Mouse (Mus musculus): ENCODE measurements around the gene Clca3a2. TPM values are rescaled to one million over a fixed set of nuclear protein-coding genes. Genes with fewer than 3 reads are reported as not detected.
"Not testable (repeated sequence)": the region's sequence is repeated elsewhere in the genome, so short reads cannot be mapped to it uniquely, and the experiment has no call there.

The Clca3a2 gene
- total RNA-seq (2014; fragmentation: Nextera tagmentation) (1.7 TPM in 1 of 2 replicates, not detected in the other), total RNA-seq (2017) (0.05 and 0.41 TPM in 2 replicates), polyA plus RNA-seq (2012) (not detected in 2 replicates)

- ATAC-seq (ENCODE audit: extremely low read depth, insufficient number of reproducible peaks, low FRiP score, poor library complexity, severe bottlenecking); DNase-seq (ENCODE audit: low spot score); H3K36me3 ChIP-seq (replicated peaks); H3K9me3 ChIP-seq (replicated peaks); H3K4me3 ChIP-seq (ENCODE audit: low read depth, low read length); H3K4me1 ChIP-seq (ENCODE audit: insufficient read depth, low read depth, low read length); H3K27me3 ChIP-seq (ENCODE audit: insufficient read depth, low read length): not testable (repeated sequence)
Observed at GRCm38 (mm10) chr3:144819219-144819618, at the start of gene Clca3a2. Clca3a2 (minus strand) TSS chr3:144819494.

GRCm38 (mm10) chr3:144849584-144849983, 30.3 kb upstream of the Clca3a2 start:
- ATAC-seq (ENCODE audit: extremely low read depth, insufficient number of reproducible peaks, low FRiP score, poor library complexity, severe bottlenecking) = no peak
- Histone ChIP-seq H3K36me3 (replicated peaks) (no peaks in the 10 kb centered on the region), H3K4me1 (ENCODE audit: insufficient read depth, low read depth, low read length) (peaks cover 3% of the 10 kb centered on the region), H3K4me3 (ENCODE audit: low read depth, low read length) (no peak overlapping the region), H3K27me3 (ENCODE audit: insufficient read depth, low read length) (peaks cover 16% of the 10 kb centered on the region; the same call in 1 of the 2 replicates), H3K9me3 (replicated peaks) (no peaks in the 10 kb centered on the region)
- no peak for TF ChIP-seq CTCF (IDR thresholded peaks at IDR 0.05; ENCODE audit: low read depth, low read length)
- no peak for TF ChIP-seq POLR2AphosphoS5 (IDR thresholded peaks at IDR 0.05; ENCODE audit: insufficient replicate concordance, low read depth, low read length)
- no peak for TF ChIP-seq GATA1 (IDR thresholded peaks at IDR 0.05; ENCODE audit: borderline replicate concordance, low read length)
- TF ChIP-seq TAL1 (conservative IDR thresholded peaks at IDR 0.05; ENCODE audit: low read depth, low read length) = no peak
- TF ChIP-seq GATA2 (IDR thresholded peaks at IDR 0.05; ENCODE audit: borderline replicate concordance, low read depth, low read length) = no peak
- DNase-seq (ENCODE audit: low spot score) = no peak

GRCm38 (mm10) chr3:144849014-144849556, 29.8 kb upstream of the Clca3a2 start, which contains the start of gene Clca3b:
Clca3b (minus strand) TSS chr3:144849357.
- H3K36me3 ChIP-seq (replicated peaks); ATAC-seq (ENCODE audit: extremely low read depth, insufficient number of reproducible peaks, low FRiP score, poor library complexity, severe bottlenecking); DNase-seq (ENCODE audit: low spot score); H3K4me3 ChIP-seq (ENCODE audit: low read depth, low read length); H3K9me3 ChIP-seq (replicated peaks); H3K4me1 ChIP-seq (ENCODE audit: insufficient read depth, low read depth, low read length): not testable (repeated sequence)
- peaks cover 18% of the 10 kb centered on the region; the same call in 1 of the 2 replicates for H3K27me3 ChIP-seq (ENCODE audit: insufficient read depth, low read length)

GRCm38 (mm10) chr3:144827257-144827656, 8.0 kb upstream of the Clca3a2 start:
- ATAC-seq (ENCODE audit: extremely low read depth, insufficient number of reproducible peaks, low FRiP score, poor library complexity, severe bottlenecking) (no peak), DNase-seq (ENCODE audit: low spot score) (no peak)
- no peak for TF ChIP-seq POLR2AphosphoS5 (IDR thresholded peaks at IDR 0.05; ENCODE audit: insufficient replicate concordance, low read depth, low read length)
- no peak for TF ChIP-seq GATA2 (IDR thresholded peaks at IDR 0.05; ENCODE audit: borderline replicate concordance, low read depth, low read length)
- TF ChIP-seq GATA1 (IDR thresholded peaks at IDR 0.05; ENCODE audit: borderline replicate concordance, low read length) = no peak
- TF ChIP-seq CTCF (IDR thresholded peaks at IDR 0.05; ENCODE audit: low read depth, low read length) = no peak
- TF ChIP-seq TAL1 (conservative IDR thresholded peaks at IDR 0.05; ENCODE audit: low read depth, low read length) = no peak

GRCm38 (mm10) chr3:144825151-144825550, 5.9 kb upstream of the Clca3a2 start:
- TF ChIP-seq CTCF (IDR thresholded peaks at IDR 0.05; ENCODE audit: low read depth, low read length) (peak; percentile 49; the same call in 1 of the 2 replicates), GATA1 (IDR thresholded peaks at IDR 0.05; ENCODE audit: borderline replicate concordance, low read length) (no peak)
- ATAC-seq (ENCODE audit: extremely low read depth, insufficient number of reproducible peaks, low FRiP score, poor library complexity, severe bottlenecking) (peak; percentile 80), DNase-seq (ENCODE audit: low spot score) (peak; percentile 51)
- H3K4me3 ChIP-seq (ENCODE audit: low read depth, low read length) = no peak overlapping the region
- no peaks in the 10 kb centered on the region for H3K36me3 ChIP-seq (replicated peaks)
- H3K27me3 ChIP-seq (ENCODE audit: insufficient read depth, low read length) = 0 out of 2 replicates have a peak, but pooled peaks cover 2% of the 10 kb centered on the region
- no peaks in the 10 kb centered on the region for H3K9me3 ChIP-seq (replicated peaks)
- peaks cover 15% of the 10 kb centered on the region; the same call in 1 of the 2 replicates for H3K4me1 ChIP-seq (ENCODE audit: insufficient read depth, low read depth, low read length)

More at GRCm38 (mm10) chr3:144827257-144827656, 8.0 kb upstream of the Clca3a2 start:
- Histone ChIP-seq H3K4me3 (ENCODE audit: low read depth, low read length) (no peak overlapping the region), H3K9me3 (replicated peaks) (no peaks in the 10 kb centered on the region), H3K4me1 (ENCODE audit: insufficient read depth, low read depth, low read length) (peaks cover 5% of the 10 kb centered on the region; the same call in 1 of the 2 replicates), H3K27me3 (ENCODE audit: insufficient read depth, low read length) (no peaks in the 10 kb centered on the region), H3K36me3 (replicated peaks) (no peaks in the 10 kb centered on the region)

GRCm38 (mm10) chr3:144823331-144823730, 4.0 kb upstream of the Clca3a2 start:
- H3K4me3 ChIP-seq (ENCODE audit: low read depth, low read length) = no peak overlapping the region
- no peak for DNase-seq (ENCODE audit: low spot score)
- no peaks in the 10 kb centered on the region for H3K36me3 ChIP-seq (replicated peaks)
- no peaks in the 10 kb centered on the region for H3K9me3 ChIP-seq (replicated peaks)
- no peak for TF ChIP-seq POLR2AphosphoS5 (IDR thresholded peaks at IDR 0.05; ENCODE audit: insufficient replicate concordance, low read depth, low read length)
- TF ChIP-seq GATA2 (IDR thresholded peaks at IDR 0.05; ENCODE audit: borderline replicate concordance, low read depth, low read length) = no peak
- TF ChIP-seq CTCF (IDR thresholded peaks at IDR 0.05; ENCODE audit: low read depth, low read length) = no peak
- TF ChIP-seq GATA1 (IDR thresholded peaks at IDR 0.05; ENCODE audit: borderline replicate concordance, low read length) = no peak
- no peak for TF ChIP-seq TAL1 (conservative IDR thresholded peaks at IDR 0.05; ENCODE audit: low read depth, low read length)
- 0 out of 2 replicates have a peak, but pooled peaks cover 2% of the 10 kb centered on the region for H3K27me3 ChIP-seq (ENCODE audit: insufficient read depth, low read length)
- ATAC-seq (ENCODE audit: extremely low read depth, insufficient number of reproducible peaks, low FRiP score, poor library complexity, severe bottlenecking) = no peak
- peaks cover 15% of the 10 kb centered on the region; the same call in 1 of the 2 replicates for H3K4me1 ChIP-seq (ENCODE audit: insufficient read depth, low read depth, low read length)

GRCm38 (mm10) chr3:144820632-144821031, 1.3 kb upstream of the Clca3a2 start:
- Histone ChIP-seq H3K27me3 (ENCODE audit: insufficient read depth, low read length) (0 out of 2 replicates have a peak, but pooled peaks cover 2% of the 10 kb centered on the region), H3K9me3 (replicated peaks) (no peaks in the 10 kb centered on the region), H3K4me1 (ENCODE audit: insufficient read depth, low read depth, low read length) (peaks cover 9% of the 10 kb centered on the region; the same call in 1 of the 2 replicates), H3K4me3 (ENCODE audit: low read depth, low read length) (no peak overlapping the region), H3K36me3 (replicated peaks) (no peaks in the 10 kb centered on the region)
- TF ChIP-seq TAL1 (conservative IDR thresholded peaks at IDR 0.05; ENCODE audit: low read depth, low read length) (0 out of 2 replicates have a peak, but pooled peaks have one; percentile 36), GATA1 (IDR thresholded peaks at IDR 0.05; ENCODE audit: borderline replicate concordance, low read length) (no peak)
- ATAC-seq (ENCODE audit: extremely low read depth, insufficient number of reproducible peaks, low FRiP score, poor library complexity, severe bottlenecking) (peak; percentile 60; the same call in 1 of the 2 replicates), DNase-seq (ENCODE audit: low spot score) (no peak)

GRCm38 (mm10) chr3:144813336-144813735, 6.0 kb downstream of the Clca3a2 start:
- H3K9me3 ChIP-seq (replicated peaks); ATAC-seq (ENCODE audit: extremely low read depth, insufficient number of reproducible peaks, low FRiP score, poor library complexity, severe bottlenecking); H3K4me1 ChIP-seq (ENCODE audit: insufficient read depth, low read depth, low read length); H3K27me3 ChIP-seq (ENCODE audit: insufficient read depth, low read length); DNase-seq (ENCODE audit: low spot score); H3K4me3 ChIP-seq (ENCODE audit: low read depth, low read length); H3K36me3 ChIP-seq (replicated peaks): not testable (repeated sequence)
